Mouse (Mus musculus) brain, embryonic 18.5 days (tissue): Measurements from ENCODE around the gene Rps28.

Experiments used
- DNase-seq: peaks from one replicate; pipeline ENCODE4 v3.0.0-alpha.2; 2012; ENCODE audit warnings: low read depth, low spot score

Gene Rps28

GRCm38 (mm10) chr17:33812475-33812874 is 11.9 kb downstream of the Rps28 start:
- no peak for DNase-seq

GRCm38 (mm10) chr17:33811142-33811516 is 13.2 kb downstream of the Rps28 start:
- no peak for DNase-seq

GRCm38 (mm10) chr17:33810334-33811141 is 13.8 kb downstream of the Rps28 start, which contains the start of gene Kank3:
Kank3 (plus strand) TSS chr17:33810519.
- DNase-seq: peak; percentile 90

GRCm38 (mm10) chr17:33808192-33808591 is 16.2 kb downstream of the Rps28 start:
- no peak for DNase-seq

GRCm38 (mm10) chr17:33807181-33807888 is 17.0 kb downstream of the Rps28 start:
- no peak for DNase-seq

- DNase-seq: no peak
Measured at GRCm38 (mm10) chr17:33804745-33805144, 19.6 kb downstream of the Rps28 start.

GRCm38 (mm10) chr17:33804205-33804604 is 20.2 kb downstream of the Rps28 start:
- no peak for DNase-seq

GRCm38 (mm10) chr17:33802221-33802620 is 22.1 kb downstream of the Rps28 start:
- DNase-seq: no peak

GRCm38 (mm10) chr17:33799277-33799676 is 25.1 kb downstream of the Rps28 start:
- no peak for DNase-seq

GRCm38 (mm10) chr17:33798306-33798705 is 26.1 kb downstream of the Rps28 start:
- no peak for DNase-seq

- no peak for DNase-seq
Measured at GRCm38 (mm10) chr17:33788732-33789131, 35.6 kb downstream of the Rps28 start.

GRCm38 (mm10) chr17:33786375-33786774 is 38.0 kb downstream of the Rps28 start:
- DNase-seq: no peak

- DNase-seq: no peak
Measured at GRCm38 (mm10) chr17:33784939-33785338, 39.4 kb downstream of the Rps28 start.

GRCm38 (mm10) chr17:33783408-33783807 is 41.0 kb downstream of the Rps28 start:
- no peak for DNase-seq

GRCm38 (mm10) chr17:33782067-33782466 is 42.3 kb downstream of the Rps28 start:
- DNase-seq: no peak

- DNase-seq: no peak
Measured at GRCm38 (mm10) chr17:33781124-33781977, 43.0 kb downstream of the Rps28 start, which contains the start of gene Angptl4. Angptl4 (minus strand) TSS chr17:33781830.

- DNase-seq: no peak
Measured at GRCm38 (mm10) chr17:33780431-33780830, 43.9 kb downstream of the Rps28 start.

GRCm38 (mm10) chr17:33779967-33780295 is 44.4 kb downstream of the Rps28 start:
- DNase-seq: no peak

GRCm38 (mm10) chr17:33779271-33779966 is 44.9 kb downstream of the Rps28 start:
- DNase-seq: no peak

GRCm38 (mm10) chr17:33775287-33775686 is 49.1 kb downstream of the Rps28 start:
- DNase-seq: no peak

- DNase-seq: no peak
Measured at GRCm38 (mm10) chr17:33774573-33775155, 49.7 kb downstream of the Rps28 start.
